Mouse (Mus musculus): Measurements from ENCODE around the gene Mab21l1.

DNA sequence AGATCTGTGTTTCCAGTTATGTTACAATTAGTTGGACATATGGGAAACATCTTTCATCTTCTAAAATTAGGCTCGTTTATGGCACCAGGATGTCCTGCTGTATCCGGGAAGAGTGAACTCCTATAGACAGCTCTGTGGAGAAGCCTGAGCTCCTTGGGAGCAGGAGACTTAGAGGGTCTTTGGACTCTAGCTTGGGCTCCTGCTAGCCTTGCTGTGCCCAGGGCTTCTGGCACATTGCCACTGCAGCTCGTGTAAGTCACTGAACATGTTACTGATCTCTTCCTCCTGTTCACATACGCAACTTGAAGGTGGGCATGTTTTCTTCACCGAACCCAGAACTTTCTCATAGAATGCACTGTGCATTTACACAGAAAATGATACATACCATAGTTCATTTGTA, 9.9 kb downstream of the Mab21l1 start:
- TF ChIP-seq CTCF (IDR thresholded peaks at IDR 0.05; ENCODE audit: low read depth, low read length): no peak
- TF ChIP-seq POLR2A (IDR thresholded peaks at IDR 0.05; ENCODE audit: borderline replicate concordance, low read depth, low read length): no peak
